Mouse (Mus musculus) hindbrain, embryonic 14.5 days (tissue): ENCODE results near the gene Dlg4. TPM values are rescaled to one million over a fixed set of nuclear protein-coding genes. Genes with fewer than 3 reads are reported as not detected.

Experiments
- ATAC-seq: fragments of 200-750 bp; cut with Nextera tagmentation; 2 replicates; pipeline ENCODE4 v1.8.0; 2017; ENCODE audit warnings: moderate number of reproducible peaks, mild to moderate bottlenecking, moderate TSS enrichment, moderate library complexity; ENCODE audit not compliant: low FRiP score
- DNase-seq: peaks from one replicate; pipeline ENCODE4 v3.0.0-alpha.2; 2015; ENCODE audit warnings: low spot score
- H3K27ac ChIP-seq: fragments of 300-500 bp; sonication (generic); 2 replicates; pipeline ENCODE4 v1.5.1; 2014; ENCODE audit warnings: mild to moderate bottlenecking, moderate library complexity
- H3K27me3 ChIP-seq: fragments of 300-500 bp; sonication (generic); 2 replicates; pipeline ENCODE4 v1.6.1; 2014; ENCODE audit warnings: mild to moderate bottlenecking, low read length, mixed read lengths; ENCODE audit not compliant: control insufficient read depth, insufficient read depth
- H3K36me3 ChIP-seq: fragments of 300-500 bp; sonication (generic); replicated peaks from 2 replicates; pipeline ENCODE4 v1.6.1; 2014; ENCODE audit not compliant: control insufficient read depth, insufficient read depth
- H3K4me1 ChIP-seq: fragments of 300-500 bp; sonication (generic); replicated peaks from 2 replicates; pipeline ENCODE4 v1.6.1; 2014; ENCODE audit warnings: antibody characterized with exemption, low read length, mixed read lengths; ENCODE audit not compliant: control insufficient read depth, insufficient read depth
- H3K4me2 ChIP-seq: fragments of 300-500 bp; sonication (generic); replicated peaks from 2 replicates; pipeline ENCODE4 v1.6.1; 2014; ENCODE audit warnings: mild to moderate bottlenecking, moderate library complexity
- H3K4me3 ChIP-seq: fragments of 300-500 bp; sonication (generic); replicated peaks from 2 replicates; pipeline ENCODE4 v1.5.1; 2014; ENCODE audit warnings: mild to moderate bottlenecking, low read length
- H3K9ac ChIP-seq: fragments of 300-500 bp; sonication (generic); 2 replicates; pipeline ENCODE4 v1.6.1; 2014
- H3K9me3 ChIP-seq: fragments of 300-500 bp; sonication (generic); 2 replicates; pipeline ENCODE4 v1.6.1; 2016; ENCODE audit warnings: low read length; ENCODE audit not compliant: control insufficient read depth
- WGBS: fragments of 180-500 bp; shearing (Covaris S2); extraction: QIAGEN DNeasy Blood & Tissue Kit; methylation state at CpG from one replicate; pipeline ENCODE4 v1.1.7; 2014; 5-methylcytosine and 5-hydroxymethylcytosine counted together
- polyA plus RNA-seq: library from polyadenylated mRNA; unstranded; fragments of >200 nt; fragmentation: Nextera tagmentation; extraction: Ambion mirVana; gene quantifications from 2 replicates; pipeline ENCODE4 v1.2.1, GENCODE M21; 2014

Gene Dlg4
- polyA plus RNA-seq, 1 experiment from 2014 or later, result 26.6 TPM

GRCm38 (mm10) chr11:69994401-69995090 lies 22.2 kb upstream of the Dlg4 start:
- 84% methylated on average over 11 of the region's 11 CpGs for WGBS
- peaks cover 46% of the 10 kb centered on the region for H3K36me3 ChIP-seq

GRCm38 (mm10) chr11:69995391-69995960 lies 21.3 kb upstream of the Dlg4 start, which contains the start of gene Phf23:
Gene Phf23 (plus strand): TSS chr11:69995777.
- peak; percentile 85 for ATAC-seq
- Histone ChIP-seq H3K4me3 (peak within 1 kb of the TSS; percentile 61), H3K4me1 (peaks cover 20% of the 10 kb centered on the region), H3K27me3 (no peaks in the 10 kb centered on the region), H3K27ac (peak within 1 kb of the TSS; percentile 91), H3K9me3 (no peaks in the 10 kb centered on the region), H3K4me2 (peak within 1 kb of the TSS; percentile 62), H3K36me3 (peaks cover 44% of the 10 kb centered on the region), H3K9ac (peak within 1 kb of the TSS; percentile 76)
- WGBS, result 0% methylated on average over 36 of the region's 36 CpGs
- peak; percentile 96 for DNase-seq

More at GRCm38 (mm10) chr11:69994401-69995090, 22.2 kb upstream of the Dlg4 start:
- Histone ChIP-seq H3K4me1 (peaks cover 20% of the 10 kb centered on the region), H3K27me3 (no peaks in the 10 kb centered on the region), H3K9me3 (no peaks in the 10 kb centered on the region), H3K27ac (no peak overlapping the region), H3K4me2 (peak overlapping the region; percentile 43), H3K4me3 (peak overlapping the region; percentile 61), H3K9ac (no peak overlapping the region)
- ATAC-seq (no peak), DNase-seq (no peak)

GRCm38 (mm10) chr11:69996161-69997061 lies 20.3 kb upstream of the Dlg4 start:
- Histone ChIP-seq H3K27ac (peak overlapping the region; percentile 91), H3K4me1 (peaks cover 23% of the 10 kb centered on the region), H3K9ac (peak overlapping the region; percentile 76), H3K36me3 (peaks cover 44% of the 10 kb centered on the region), H3K4me2 (peak overlapping the region; percentile 62), H3K4me3 (peak overlapping the region; percentile 61), H3K9me3 (no peaks in the 10 kb centered on the region), H3K27me3 (no peaks in the 10 kb centered on the region)
- DNase-seq (no peak), ATAC-seq (0 out of 2 replicates have a peak, but pooled peaks have one; percentile 0)
- WGBS, result 2% methylated on average over 62 of the region's 66 CpGs

- no peaks in the 10 kb centered on the region for H3K9me3 ChIP-seq
- H3K27me3 ChIP-seq, result no peaks in the 10 kb centered on the region
- peak overlapping the region; percentile 61 for H3K4me3 ChIP-seq
- peak overlapping the region; percentile 62 for H3K4me2 ChIP-seq
- 1% methylated on average over 40 of the region's 44 CpGs for WGBS
- ATAC-seq (peak; percentile 18; the same call in 1 of the 2 replicates), DNase-seq (peak; percentile 57)
- peak overlapping the region; percentile 76 for H3K9ac ChIP-seq
- H3K4me1 ChIP-seq, result peaks cover 30% of the 10 kb centered on the region
- peaks cover 44% of the 10 kb centered on the region for H3K36me3 ChIP-seq
- H3K27ac ChIP-seq, result peak overlapping the region; percentile 91
Measured at GRCm38 (mm10) chr11:69997070-69997509, 19.7 kb upstream of the Dlg4 start.

- Histone ChIP-seq H3K36me3 (peaks cover 33% of the 10 kb centered on the region), H3K27me3 (no peaks in the 10 kb centered on the region), H3K4me1 (peaks cover 37% of the 10 kb centered on the region), H3K27ac (no peak overlapping the region), H3K9ac (no peak overlapping the region), H3K9me3 (no peaks in the 10 kb centered on the region), H3K4me3 (peak overlapping the region; percentile 61; the same call in 1 of the 2 replicates), H3K4me2 (no peak overlapping the region)
- DNase-seq, result no peak
- no peak for ATAC-seq
- WGBS, result 94% methylated on average over 27 of the region's 27 CpGs
Measured at GRCm38 (mm10) chr11:69998567-69999491, 17.9 kb upstream of the Dlg4 start.

GRCm38 (mm10) chr11:69999666-70000065 lies 17.1 kb upstream of the Dlg4 start:
- peaks cover 26% of the 10 kb centered on the region for H3K36me3 ChIP-seq
- H3K27me3 ChIP-seq, result no peaks in the 10 kb centered on the region
- H3K4me3 ChIP-seq, result peak overlapping the region; percentile 78; the same call in 1 of the 2 replicates
- 89% methylated on average over 8 of the region's 8 CpGs for WGBS
- H3K27ac ChIP-seq, result 0 out of 2 replicates have a peak overlapping the region, but pooled peaks have one; percentile 16
- ATAC-seq, result no peak
- H3K9ac ChIP-seq, result no peak overlapping the region
- H3K9me3 ChIP-seq, result no peaks in the 10 kb centered on the region
- H3K4me2 ChIP-seq, result no peak overlapping the region
- H3K4me1 ChIP-seq, result peaks cover 37% of the 10 kb centered on the region
- DNase-seq, result no peak

GRCm38 (mm10) chr11:70000396-70000898 lies 16.3 kb upstream of the Dlg4 start, which contains the start of gene Dvl2:
Gene Dvl2 (plus strand): TSS chr11:70000595.
- DNase-seq (peak; percentile 91), ATAC-seq (peak; percentile 58)
- peak within 1 kb of the TSS; percentile 87 for H3K9ac ChIP-seq
- no peaks in the 10 kb centered on the region for H3K9me3 ChIP-seq
- under 1% methylated on average over 48 of the region's 48 CpGs for WGBS
- peaks cover 37% of the 10 kb centered on the region for H3K4me1 ChIP-seq
- H3K36me3 ChIP-seq, result peaks cover 32% of the 10 kb centered on the region
- peak within 1 kb of the TSS; percentile 78 for H3K4me3 ChIP-seq
- peak within 1 kb of the TSS; percentile 84 for H3K4me2 ChIP-seq
- H3K27ac ChIP-seq, result peak within 1 kb of the TSS; percentile 97
- H3K27me3 ChIP-seq, result no peaks in the 10 kb centered on the region

GRCm38 (mm10) chr11:70001159-70001558 lies 15.6 kb upstream of the Dlg4 start:
- Histone ChIP-seq H3K4me2 (peak overlapping the region; percentile 84), H3K4me3 (peak overlapping the region; percentile 78), H3K27me3 (no peaks in the 10 kb centered on the region), H3K9ac (peak overlapping the region; percentile 87), H3K36me3 (peaks cover 39% of the 10 kb centered on the region), H3K27ac (peak overlapping the region; percentile 97), H3K4me1 (peaks cover 37% of the 10 kb centered on the region), H3K9me3 (no peaks in the 10 kb centered on the region)
- 15% methylated on average over 8 of the region's 8 CpGs for WGBS
- DNase-seq (no peak), ATAC-seq (no peak)
